Mouse (Mus musculus) kidney, embryonic 16.5 days (tissue): ENCODE measurements at regions not wholly inside any gene's neighbourhood (a gene's known extent, or its start where the extent isn't known, plus 50 kb on each side); places are given as distances from the start of the nearest gene placed in this dataset.

Experiments used
- ATAC-seq: fragments of 200-750 bp; cut with Nextera tagmentation; 2 replicates; pipeline ENCODE4 v1.8.0; 2017; ENCODE audit warnings: moderate TSS enrichment; ENCODE audit not compliant: low FRiP score, low TSS enrichment
- H3K27ac ChIP-seq: fragments of 300-500 bp; sonication (generic); 2 replicates; pipeline ENCODE4 v1.5.1; 2014; ENCODE audit warnings: low read length
- H3K27me3 ChIP-seq: fragments of 300-500 bp; sonication (generic); 2 replicates; pipeline ENCODE4 v1.6.1; 2014; ENCODE audit warnings: low read length, control low read depth, mixed read lengths; ENCODE audit not compliant: insufficient read depth
- H3K36me3 ChIP-seq: fragments of 300-500 bp; sonication (generic); 2 replicates; pipeline ENCODE4 v1.6.1; 2014; ENCODE audit warnings: low read length, control low read depth, mixed read lengths; ENCODE audit not compliant: insufficient read depth
- H3K4me1 ChIP-seq: fragments of 300-500 bp; sonication (generic); 2 replicates; pipeline ENCODE4 v1.6.1; 2014; ENCODE audit warnings: low read length, control low read depth, mixed read lengths; ENCODE audit not compliant: insufficient read depth
- H3K4me2 ChIP-seq: fragments of 300-500 bp; sonication (generic); replicated peaks from 2 replicates; pipeline ENCODE4 v1.6.1; 2014; ENCODE audit warnings: low read depth, low read length
- H3K4me3 ChIP-seq: fragments of 300-500 bp; sonication (generic); 2 replicates; pipeline ENCODE4 v1.5.1; 2014; ENCODE audit warnings: mild to moderate bottlenecking, low read length
- H3K9ac ChIP-seq: fragments of 300-500 bp; sonication (generic); replicated peaks from 2 replicates; pipeline ENCODE4 v1.6.1; 2014; ENCODE audit warnings: low read length
- H3K9me3 ChIP-seq: fragments of 300-500 bp; sonication (generic); 2 replicates; pipeline ENCODE4 v1.6.1; 2016; ENCODE audit warnings: low read length, control low read depth
- WGBS: fragments of 180-500 bp; shearing (Covaris S2); extraction: QIAGEN DNeasy Blood & Tissue Kit; methylation state at CpG from one replicate; pipeline ENCODE4 v1.1.7; 2014; 5-methylcytosine and 5-hydroxymethylcytosine counted together

DNA sequence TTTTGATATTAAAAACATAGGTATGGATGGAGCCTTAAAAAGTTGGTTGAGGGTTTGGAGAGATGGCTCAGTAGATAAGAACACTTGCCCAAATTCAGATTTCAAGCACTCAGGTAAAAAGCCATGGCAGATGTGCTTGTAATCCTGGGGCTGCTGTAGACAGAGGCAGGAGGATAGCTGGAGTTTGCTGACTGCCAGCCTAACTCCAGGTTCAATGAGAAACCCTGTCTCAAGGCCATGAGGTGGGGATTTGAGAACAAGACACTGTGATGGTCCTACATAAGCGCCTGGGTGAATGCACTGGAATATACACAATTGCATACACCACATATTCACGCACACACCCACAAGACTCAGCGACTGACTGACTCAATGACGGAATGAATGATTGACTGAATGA is 71.3 kb upstream of the Foxn3 start:
- Histone ChIP-seq H3K9ac (no peak overlapping the region), H3K9me3 (peaks cover 4% of the 10 kb centered on the region; the same call in 1 of the 2 replicates), H3K36me3 (no peaks in the 10 kb centered on the region), H3K4me2 (no peak overlapping the region), H3K27me3 (no peaks in the 10 kb centered on the region), H3K4me3 (no peak overlapping the region), H3K27ac (no peak overlapping the region), H3K4me1 (no peaks in the 10 kb centered on the region)
- ATAC-seq: no peak
- 94% methylated on average over 4 of the region's 4 CpGs for WGBS

DNA sequence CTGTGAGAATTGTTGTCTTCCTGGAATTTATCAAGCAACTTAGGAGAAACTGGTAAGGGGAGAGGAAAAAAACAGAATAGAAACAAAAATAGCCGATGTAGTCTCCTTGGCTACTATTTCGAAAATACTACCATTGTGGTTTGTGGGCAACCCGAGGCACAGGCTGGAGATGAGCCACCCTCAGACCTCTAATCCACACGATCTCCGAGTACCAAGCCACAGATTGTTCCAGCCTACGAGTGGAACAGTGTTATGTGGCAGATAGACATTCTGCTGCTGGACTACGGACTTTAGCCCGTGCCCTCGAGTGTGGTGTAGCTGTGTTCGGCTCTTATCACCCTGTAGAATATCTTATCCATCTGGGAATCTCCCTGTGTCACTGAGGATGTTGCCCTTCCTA is 70.3 kb upstream of the Foxn3 start:
- Histone ChIP-seq H3K9me3 (peaks cover 1% of the 10 kb centered on the region; the same call in 1 of the 2 replicates), H3K36me3 (no peaks in the 10 kb centered on the region), H3K9ac (no peak overlapping the region), H3K4me2 (no peak overlapping the region), H3K4me3 (no peak overlapping the region), H3K27ac (no peak overlapping the region), H3K27me3 (no peaks in the 10 kb centered on the region), H3K4me1 (no peaks in the 10 kb centered on the region)
- WGBS: 92% methylated on average over 10 of the region's 10 CpGs
- ATAC-seq: no peak

DNA sequence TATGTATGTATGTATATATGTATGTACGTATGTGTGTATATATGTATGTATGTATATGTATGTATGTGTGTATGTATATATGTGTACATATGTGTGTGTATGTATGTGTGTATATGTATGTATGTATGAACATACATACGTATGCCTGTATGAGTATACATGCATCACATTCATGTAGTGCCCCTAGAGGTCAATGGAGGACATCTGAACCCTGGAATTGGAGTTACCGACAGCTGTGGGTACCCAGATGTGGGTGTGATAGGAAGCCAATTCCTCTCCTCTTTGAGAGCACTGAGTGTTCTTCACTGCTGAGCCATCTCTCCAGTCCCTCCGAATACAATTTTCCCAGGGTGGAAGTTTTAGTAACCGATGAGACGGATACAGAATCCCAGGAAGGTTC is 69.6 kb upstream of the Foxn3 start:
- 91% methylated on average over 6 of the region's 6 CpGs for WGBS
- H3K27me3 ChIP-seq: no peaks in the 10 kb centered on the region
- no peaks in the 10 kb centered on the region; the same call in 1 of the 2 replicates for H3K9me3 ChIP-seq
- H3K27ac ChIP-seq: no peak overlapping the region
- no peak for ATAC-seq
- H3K4me1 ChIP-seq: peaks cover 5% of the 10 kb centered on the region; the same call in 1 of the 2 replicates
- no peak overlapping the region for H3K9ac ChIP-seq
- no peaks in the 10 kb centered on the region for H3K36me3 ChIP-seq
- no peak overlapping the region for H3K4me3 ChIP-seq
- H3K4me2 ChIP-seq: no peak overlapping the region

DNA sequence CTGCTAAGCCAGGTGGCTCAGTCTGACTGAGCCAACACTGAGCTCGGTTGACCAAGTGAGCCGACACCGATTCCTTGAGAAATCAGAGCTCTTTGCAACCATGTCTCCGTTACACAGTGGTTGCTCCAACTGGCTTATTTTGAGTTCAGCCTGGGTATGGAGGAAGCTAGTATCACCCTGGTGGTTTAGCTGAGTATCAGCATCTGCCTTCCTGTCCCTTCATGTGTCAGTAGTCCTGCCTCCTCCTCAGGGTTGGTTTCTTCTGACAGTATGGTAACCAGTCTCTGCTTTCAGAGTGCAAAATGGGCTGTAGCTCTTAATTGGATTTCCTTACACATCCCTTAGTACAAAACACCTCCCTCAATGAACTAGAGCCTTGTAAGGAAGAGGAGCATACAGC is 66.2 kb upstream of the Foxn3 start:
- Histone ChIP-seq H3K4me1 (peaks cover 6% of the 10 kb centered on the region; the same call in 1 of the 2 replicates), H3K4me2 (no peak overlapping the region), H3K27ac (no peak overlapping the region), H3K9ac (no peak overlapping the region), H3K4me3 (no peak overlapping the region), H3K27me3 (no peaks in the 10 kb centered on the region), H3K9me3 (no peaks in the 10 kb centered on the region), H3K36me3 (no peaks in the 10 kb centered on the region)
- ATAC-seq: no peak
- WGBS: 87% methylated on average over 4 of the region's 4 CpGs

DNA sequence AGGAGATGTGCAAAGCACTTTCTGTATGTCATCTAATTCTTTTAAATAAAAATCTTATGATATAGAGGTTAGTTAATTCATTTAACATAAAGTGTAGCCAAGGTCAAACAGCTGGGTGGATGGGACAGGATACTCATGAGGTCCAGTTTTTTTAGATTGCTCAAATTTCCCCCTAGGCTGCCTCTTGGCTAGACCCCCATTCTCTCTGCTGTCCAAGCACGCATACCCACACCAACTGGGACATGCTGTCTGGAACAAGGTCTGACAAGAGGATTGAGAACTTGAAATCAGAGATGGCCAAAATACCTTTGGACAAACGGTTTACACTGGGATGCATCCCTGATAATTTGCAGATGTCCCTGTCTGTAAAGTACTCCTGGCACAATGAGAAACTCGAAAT is 65.0 kb upstream of the Foxn3 start:
- no peak overlapping the region for H3K9ac ChIP-seq
- ATAC-seq: no peak
- H3K4me1 ChIP-seq: peaks cover 6% of the 10 kb centered on the region; the same call in 1 of the 2 replicates
- H3K27ac ChIP-seq: no peak overlapping the region
- H3K27me3 ChIP-seq: no peaks in the 10 kb centered on the region
- WGBS: 52% methylated on average over 3 of the region's 3 CpGs
- peak overlapping the region; percentile 72 for H3K4me3 ChIP-seq
- no peaks in the 10 kb centered on the region for H3K9me3 ChIP-seq
- H3K36me3 ChIP-seq: no peaks in the 10 kb centered on the region
- H3K4me2 ChIP-seq: peak overlapping the region; percentile 84

DNA sequence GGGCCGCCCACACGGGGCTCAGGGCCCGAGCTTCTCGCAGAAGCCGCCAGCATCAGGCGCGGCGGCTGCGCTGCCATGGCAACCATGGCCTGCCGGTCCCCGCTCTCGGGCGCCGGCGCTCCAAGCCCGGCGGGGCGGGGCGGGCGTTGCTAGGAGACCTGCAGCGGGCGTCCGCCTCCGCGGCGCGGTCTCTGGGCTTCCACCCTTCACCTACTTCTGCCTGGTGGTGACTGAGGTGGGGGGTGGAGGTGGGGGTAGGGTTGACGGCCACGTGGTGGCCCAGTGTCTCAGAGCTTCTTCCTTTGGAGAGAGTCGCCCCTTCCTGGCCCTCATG is 64.5 kb upstream of the Foxn3 start:
- no peak overlapping the region for H3K27ac ChIP-seq
- WGBS: 0% methylated on average over 24 of the region's 30 CpGs

DNA sequence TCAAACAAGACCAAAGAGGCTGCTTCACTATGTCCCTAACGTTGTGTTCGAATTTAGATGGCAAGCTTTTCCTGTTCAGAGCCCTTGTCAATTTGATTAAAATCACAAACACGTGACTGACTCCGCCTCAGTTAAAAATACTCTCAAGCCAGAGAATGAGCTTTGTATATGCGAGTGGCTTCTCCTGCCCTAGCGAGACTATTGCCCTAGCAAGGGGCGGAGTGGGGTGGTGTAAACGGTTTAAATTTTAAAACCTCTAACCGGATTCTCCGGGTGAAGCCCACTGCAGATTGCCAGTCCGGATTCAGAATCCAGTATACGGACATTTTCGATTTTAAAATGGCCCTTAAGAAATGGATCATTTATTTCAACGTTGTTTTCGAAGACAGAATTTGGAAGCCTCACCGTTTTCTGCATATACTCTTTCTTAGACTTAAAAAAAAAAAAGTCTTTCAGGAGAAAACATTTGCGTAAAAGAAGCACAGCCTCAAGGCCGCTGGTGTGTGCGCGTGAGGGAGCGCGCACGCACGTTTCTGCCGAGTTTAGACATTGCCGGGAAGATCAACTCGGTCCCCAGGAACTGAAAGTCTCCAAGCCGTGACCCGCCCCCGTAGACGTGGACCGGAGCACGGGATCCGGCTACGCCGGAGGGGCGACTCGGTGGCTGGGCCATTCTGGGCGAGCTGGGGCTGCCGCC is 64.0 kb upstream of the Foxn3 start:
- H3K4me2 ChIP-seq: peak overlapping the region; percentile 84
- peak overlapping the region; percentile 72 for H3K4me3 ChIP-seq
- H3K9ac ChIP-seq: peak overlapping the region; percentile 62
- no peaks in the 10 kb centered on the region for H3K36me3 ChIP-seq
- H3K27me3 ChIP-seq: no peaks in the 10 kb centered on the region
- H3K4me1 ChIP-seq: peaks cover 6% of the 10 kb centered on the region; the same call in 1 of the 2 replicates
- 2% methylated on average over 40 of the region's 40 CpGs for WGBS
- ATAC-seq: no peak
- H3K9me3 ChIP-seq: no peaks in the 10 kb centered on the region
- H3K27ac ChIP-seq: no peak overlapping the region

More for the DNA sequence above, 64.5 kb upstream of the Foxn3 start:
- peaks cover 6% of the 10 kb centered on the region; the same call in 1 of the 2 replicates for H3K4me1 ChIP-seq
- no peaks in the 10 kb centered on the region for H3K36me3 ChIP-seq
- peak overlapping the region; percentile 84 for H3K4me2 ChIP-seq
- H3K27me3 ChIP-seq: no peaks in the 10 kb centered on the region
- H3K4me3 ChIP-seq: peak overlapping the region; percentile 72
- H3K9me3 ChIP-seq: no peaks in the 10 kb centered on the region
- ATAC-seq: peak; percentile 96
- peak overlapping the region; percentile 62 for H3K9ac ChIP-seq

DNA sequence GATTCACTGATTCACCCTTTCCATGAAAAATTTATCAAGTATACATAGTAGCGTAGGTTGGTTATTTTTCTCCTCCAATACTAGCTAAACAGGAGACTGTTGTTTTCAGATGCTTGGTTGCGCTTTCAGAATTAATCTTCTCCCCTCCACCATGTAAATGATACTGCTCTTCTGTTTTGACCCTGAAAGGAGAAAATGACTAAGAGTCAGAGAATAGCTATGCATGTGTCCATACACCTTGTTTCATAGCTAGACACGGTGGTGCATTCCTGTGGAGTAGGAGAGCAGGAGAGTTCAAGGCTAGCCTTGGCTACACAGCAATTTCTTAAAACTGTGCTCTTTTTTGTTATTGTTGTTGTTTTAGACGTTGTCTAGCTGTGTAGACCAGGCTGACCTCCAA is 62.8 kb upstream of the Foxn3 start:
- 0 out of 2 replicates have a peak, but pooled peaks cover 2% of the 10 kb centered on the region for H3K9me3 ChIP-seq
- no peak overlapping the region for H3K9ac ChIP-seq
- no peaks in the 10 kb centered on the region for H3K36me3 ChIP-seq
- H3K27ac ChIP-seq: no peak overlapping the region
- ATAC-seq: no peak
- H3K4me1 ChIP-seq: peaks cover 6% of the 10 kb centered on the region; the same call in 1 of the 2 replicates
- 87% methylated on average over 4 of the region's 4 CpGs for WGBS
- H3K4me2 ChIP-seq: no peak overlapping the region
- H3K27me3 ChIP-seq: no peaks in the 10 kb centered on the region
- H3K4me3 ChIP-seq: no peak overlapping the region

DNA sequence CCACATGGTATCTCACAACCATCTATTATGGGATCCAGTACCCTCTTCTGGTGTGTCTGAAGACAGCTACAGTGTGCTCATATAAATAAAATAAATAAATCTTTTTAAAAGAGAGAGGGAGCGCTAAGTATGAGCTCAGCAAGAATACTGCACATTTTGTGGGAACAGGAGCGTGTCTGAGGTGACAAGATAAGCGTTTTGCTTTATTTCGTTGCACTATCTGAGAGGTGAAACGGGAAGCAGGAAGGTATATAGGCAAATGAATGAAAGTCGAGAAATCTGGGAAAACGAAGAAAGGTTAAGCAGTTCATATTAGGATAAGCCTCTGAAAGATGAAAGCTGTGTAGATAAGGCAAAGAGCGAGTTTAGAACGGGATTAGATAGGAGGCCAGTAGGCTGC is 61.7 kb upstream of the Foxn3 start:
- WGBS: 89% methylated on average over 9 of the region's 9 CpGs
- no peak for ATAC-seq
- H3K36me3 ChIP-seq: no peaks in the 10 kb centered on the region

DNA sequence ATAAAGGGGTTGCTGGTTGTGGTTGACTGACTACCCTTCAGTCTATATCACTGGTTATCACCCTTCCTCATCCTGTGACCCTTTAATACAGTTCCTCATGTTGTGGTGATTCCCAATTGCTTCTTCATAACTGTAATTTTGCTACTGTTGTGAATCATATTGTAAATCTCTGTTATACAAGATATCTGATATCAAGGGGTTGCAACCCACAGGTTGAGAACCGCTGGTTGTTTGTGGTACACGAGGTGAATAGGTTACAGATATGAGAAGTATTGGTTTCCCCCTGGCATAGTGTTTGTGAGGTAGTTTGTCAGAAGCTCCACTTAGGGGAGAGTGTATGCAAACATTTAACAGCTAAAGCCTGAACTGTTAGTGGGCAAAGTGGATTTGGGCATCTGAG is 58.9 kb upstream of the Foxn3 start:
- H3K9ac ChIP-seq: no peak overlapping the region
- H3K27ac ChIP-seq: no peak overlapping the region
- no peak for ATAC-seq
- H3K4me3 ChIP-seq: no peak overlapping the region
- no peaks in the 10 kb centered on the region for H3K4me1 ChIP-seq
- H3K27me3 ChIP-seq: no peaks in the 10 kb centered on the region
- no peaks in the 10 kb centered on the region for H3K36me3 ChIP-seq
- H3K4me2 ChIP-seq: no peak overlapping the region
- 83% methylated on average over 2 of the region's 2 CpGs for WGBS
- 0 out of 2 replicates have a peak, but pooled peaks cover 2% of the 10 kb centered on the region for H3K9me3 ChIP-seq

More for the DNA sequence above, 61.7 kb upstream of the Foxn3 start:
- Histone ChIP-seq H3K4me1 (peaks cover 6% of the 10 kb centered on the region; the same call in 1 of the 2 replicates), H3K9ac (no peak overlapping the region), H3K27me3 (no peaks in the 10 kb centered on the region), H3K4me3 (no peak overlapping the region), H3K4me2 (no peak overlapping the region), H3K27ac (no peak overlapping the region), H3K9me3 (0 out of 2 replicates have a peak, but pooled peaks cover 2% of the 10 kb centered on the region)
